Mouse (Mus musculus): Measurements from ENCODE around the gene Clec2l. TPM values are rescaled to one million over a fixed set of nuclear protein-coding genes. Genes with fewer than 3 reads are reported as not detected.
A peak's percentile ranks its signal among the peaks of the same experiment; 100 is the strongest.
"Not testable (repeated sequence)": the region's sequence is repeated elsewhere in the genome, so short reads cannot be mapped to it uniquely, and the experiment has no call there.

Clec2l gene
- total RNA-seq, 2 experiments from 2014 or later = not detected

GRCm38 (mm10) chr6:38661626-38662025, 1.2 kb upstream of the Clec2l start:
- no peak for ATAC-seq (replicated peaks; ENCODE audit: low FRiP score, poor library complexity, severe bottlenecking)

GRCm38 (mm10) chr6:38669580-38669979, 6.7 kb downstream of the Clec2l start:
- ATAC-seq (replicated peaks; ENCODE audit: low FRiP score, poor library complexity, severe bottlenecking) = no peak

- ATAC-seq (replicated peaks; ENCODE audit: low FRiP score, poor library complexity, severe bottlenecking) = not testable (repeated sequence)
These were observed 7.6 kb downstream of the Clec2l start for GRCm38 (mm10) chr6:38670488-38670887.

GRCm38 (mm10) chr6:38671270-38671669, 8.4 kb downstream of the Clec2l start:
- no peak for ATAC-seq (replicated peaks; ENCODE audit: low FRiP score, poor library complexity, severe bottlenecking)

- ATAC-seq (replicated peaks; ENCODE audit: low FRiP score, poor library complexity, severe bottlenecking) = no peak
These were observed 9.1 kb downstream of the Clec2l start for GRCm38 (mm10) chr6:38672011-38672410.

- ATAC-seq (replicated peaks; ENCODE audit: low FRiP score, poor library complexity, severe bottlenecking) = no peak
These were observed 13.3 kb downstream of the Clec2l start for GRCm38 (mm10) chr6:38676217-38676616.

- ATAC-seq (replicated peaks; ENCODE audit: low FRiP score, poor library complexity, severe bottlenecking) = no peak
These were observed 13.9 kb downstream of the Clec2l start for GRCm38 (mm10) chr6:38676723-38677122.

- ATAC-seq (replicated peaks; ENCODE audit: low FRiP score, poor library complexity, severe bottlenecking) = 0 out of 2 replicates have a peak, but pooled peaks have one; percentile 53
These were observed 14.8 kb downstream of the Clec2l start for GRCm38 (mm10) chr6:38677629-38678028.

- no peak for ATAC-seq (replicated peaks; ENCODE audit: low FRiP score, poor library complexity, severe bottlenecking)
These were observed 19.7 kb downstream of the Clec2l start for GRCm38 (mm10) chr6:38682532-38682931.

GRCm38 (mm10) chr6:38687216-38687615, 24.3 kb downstream of the Clec2l start:
- ATAC-seq (replicated peaks; ENCODE audit: low FRiP score, poor library complexity, severe bottlenecking) = 0 out of 2 replicates have a peak, but pooled peaks have one; percentile 21

GRCm38 (mm10) chr6:38688841-38689240, 26.0 kb downstream of the Clec2l start:
- ATAC-seq (replicated peaks; ENCODE audit: low FRiP score, poor library complexity, severe bottlenecking) = no peak

- no peak for ATAC-seq (replicated peaks; ENCODE audit: low FRiP score, poor library complexity, severe bottlenecking)
These were observed 27.7 kb downstream of the Clec2l start for GRCm38 (mm10) chr6:38690615-38691014.

- ATAC-seq (replicated peaks; ENCODE audit: low FRiP score, poor library complexity, severe bottlenecking) = no peak
These were observed 28.2 kb downstream of the Clec2l start for GRCm38 (mm10) chr6:38691052-38691451.

- ATAC-seq (replicated peaks; ENCODE audit: low FRiP score, poor library complexity, severe bottlenecking) = no peak
These were observed 29.7 kb downstream of the Clec2l start for GRCm38 (mm10) chr6:38692556-38692955.

GRCm38 (mm10) chr6:38695380-38696054, 32.6 kb downstream of the Clec2l start:
- ATAC-seq (replicated peaks; ENCODE audit: low FRiP score, poor library complexity, severe bottlenecking) = peak; percentile 79

- no peak for ATAC-seq (replicated peaks; ENCODE audit: low FRiP score, poor library complexity, severe bottlenecking)
These were observed 33.7 kb downstream of the Clec2l start for GRCm38 (mm10) chr6:38696570-38696969.

GRCm38 (mm10) chr6:38698233-38698889, 35.5 kb downstream of the Clec2l start:
- ATAC-seq (replicated peaks; ENCODE audit: low FRiP score, poor library complexity, severe bottlenecking) = no peak

- no peak for ATAC-seq (replicated peaks; ENCODE audit: low FRiP score, poor library complexity, severe bottlenecking)
These were observed 38.6 kb downstream of the Clec2l start for GRCm38 (mm10) chr6:38701421-38701820.

GRCm38 (mm10) chr6:38702810-38703399, 40.0 kb downstream of the Clec2l start:
- no peak for ATAC-seq (replicated peaks; ENCODE audit: low FRiP score, poor library complexity, severe bottlenecking)

- ATAC-seq (replicated peaks; ENCODE audit: low FRiP score, poor library complexity, severe bottlenecking) = no peak
These were observed 40.7 kb downstream of the Clec2l start for GRCm38 (mm10) chr6:38703526-38703925.

Measured in erythroblast, adult 5-6 weeks (primary cell).